Mouse (Mus musculus) cortical plate, adult 2 months (tissue): Measurements from ENCODE around the gene Kcnh8.

Experiments used
- CTCF ChIP-seq: fragments of 200-500 bp; IDR thresholded peaks from 2 replicates; pipeline ENCODE4 v1.5.1; 2011; ENCODE audit warnings: mild to moderate bottlenecking, control low read depth, low read length; ENCODE audit not compliant: insufficient read depth; ENCODE audit errors: extremely low read depth
- POLR2A ChIP-seq: fragments of 200-500 bp; IDR thresholded peaks from 2 replicates; pipeline ENCODE4 v1.6.1; 2011; ENCODE audit warnings: mild to moderate bottlenecking, low read length, control low read depth; ENCODE audit not compliant: insufficient read depth; ENCODE audit errors: extremely low read depth

- TF ChIP-seq CTCF (no peak), POLR2A (no peak)
Measured at GRCm38 (mm10) chr17:52649186-52649585, 46.7 kb downstream of the Kcnh8 start.
